Mouse (Mus musculus) megakaryocyte-erythroid progenitor cell, adult 5-6 weeks (primary cell): ENCODE results near the gene Rab33b. TPM values are rescaled to one million over a fixed set of nuclear protein-coding genes. Genes with fewer than 3 reads are reported as not detected.

ENCODE experiments used
- total RNA-seq, 2 experiments: library from RNA; stranded (forward) in 1 of 2; stranded (reverse) in 1 of 2; fragments of 200-1000, 215-1000 nt in 1 of 2; fragments of >200 nt in 1 of 2; fragmentation: Nextera tagmentation in 1 of 2; gene quantifications; 2 replicates each; pipeline ENCODE4 v1.2.3; 2014 to 2017

Rab33b gene
- total RNA-seq, 2 experiments from 2014 or later: 5.6 to 6.8 TPM

Other genes with a start within 250 kb of the Rab33b start
- gene Elf2, start 143.3 kb upstream of the Rab33b start, total RNA-seq (2014; fragmentation: Nextera tagmentation): 68.1 and 69.2 TPM in 2 replicates
- 117 and 122 TPM in 2 replicates for gene Elf2, start 143.3 kb upstream of the Rab33b start, total RNA-seq (2017)
- gene Mgarp, start 87.2 kb upstream of the Rab33b start, total RNA-seq (2014; fragmentation: Nextera tagmentation): not detected in 2 replicates
- not detected in 2 replicates for gene Mgarp, start 87.2 kb upstream of the Rab33b start, total RNA-seq (2017)
- 273 and 323 TPM in 2 replicates for gene Ndufc1, start 74.9 kb upstream of the Rab33b start, total RNA-seq (2014; fragmentation: Nextera tagmentation)
- gene Ndufc1, start 74.9 kb upstream of the Rab33b start, total RNA-seq (2017): 64.5 and 116 TPM in 2 replicates
- 116 and 129 TPM in 2 replicates for gene Naa15, start 68.8 kb upstream of the Rab33b start, total RNA-seq (2014; fragmentation: Nextera tagmentation)
- gene Naa15, start 68.8 kb upstream of the Rab33b start, total RNA-seq (2017): 123 and 152 TPM in 2 replicates
- gene Setd7, start 77.0 kb downstream of the Rab33b start, total RNA-seq (2014; fragmentation: Nextera tagmentation): 15.9 and 34.5 TPM in 2 replicates
- 12.5 and 19.3 TPM in 2 replicates for gene Setd7, start 77.0 kb downstream of the Rab33b start, total RNA-seq (2017)
- gene Mgst2, start 176.4 kb downstream of the Rab33b start, total RNA-seq (2014; fragmentation: Nextera tagmentation): 8.3 and 8.9 TPM in 2 replicates
- gene Mgst2, start 176.4 kb downstream of the Rab33b start, total RNA-seq (2017): 0.19 and 0.66 TPM in 2 replicates